Mouse (Mus musculus): Measurements from ENCODE around the gene Tac4. TPM values are rescaled to one million over a fixed set of nuclear protein-coding genes. Genes with fewer than 3 reads are reported as not detected.

Tac4 gene
- polyA plus RNA-seq (2015; fragmentation: Nextera tagmentation; extraction: Ambion mirVana): 0.11 TPM in 1 of 2 replicates, not detected in the other

DNA sequence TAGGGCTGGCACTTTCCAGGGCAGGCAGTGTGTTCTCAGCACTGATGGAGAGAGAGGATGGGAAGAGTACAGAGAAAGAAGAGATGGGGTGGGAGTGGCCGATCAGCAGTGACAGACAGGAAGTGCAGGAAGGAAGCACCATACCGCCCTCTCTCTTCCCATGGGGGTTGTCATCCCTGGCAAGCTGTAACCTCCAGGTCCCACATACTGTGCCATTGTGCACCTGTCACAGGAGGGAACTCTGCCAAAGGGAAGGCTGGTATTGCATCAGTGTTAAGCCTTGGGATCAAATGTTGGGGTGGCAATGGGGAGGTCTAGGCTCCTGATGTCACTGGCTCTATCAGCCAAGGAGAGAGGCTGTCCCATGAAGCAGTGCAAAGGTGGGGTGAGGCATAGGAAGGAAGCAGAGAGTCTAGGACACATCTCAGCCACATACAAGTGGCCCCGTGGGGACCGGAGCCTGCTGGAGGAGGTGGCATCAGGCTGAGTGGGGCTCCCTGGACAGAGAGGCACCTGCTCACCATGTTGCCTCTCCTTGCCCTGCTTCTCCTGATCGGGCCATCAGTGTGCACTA, at the start of gene Tac4:
Gene Tac4, plus strand, starts transcription at position 352 of the 574 bp plus-strand sequence.
- H3K4me1 ChIP-seq (ENCODE audit: control insufficient read depth, insufficient read depth, low read length): peaks cover 5% of the 10 kb centered on the region; the same call in 1 of the 2 replicates
- no peaks in the 10 kb centered on the region for H3K36me3 ChIP-seq (ENCODE audit: control insufficient read depth, insufficient read depth)
- H3K9ac ChIP-seq (ENCODE audit: low read length): no peak within 1 kb of the TSS
- 58% methylated on average over 5 of the region's 5 CpGs for WGBS
- H3K27me3 ChIP-seq (ENCODE audit: control insufficient read depth, insufficient read depth, low read length): no peaks in the 10 kb centered on the region
- ATAC-seq (replicated peaks; ENCODE audit: extremely low read depth, insufficient read depth, low FRiP score): no peak
- H3K4me3 ChIP-seq (ENCODE audit: low read length): no peak within 1 kb of the TSS
- no peaks in the 10 kb centered on the region for H3K9me3 ChIP-seq (replicated peaks; ENCODE audit: control insufficient read depth, low read length)
- H3K4me2 ChIP-seq (ENCODE audit: low read depth, low read length): no peak within 1 kb of the TSS
- H3K27ac ChIP-seq (ENCODE audit: low read length): no peak within 1 kb of the TSS

DNA sequence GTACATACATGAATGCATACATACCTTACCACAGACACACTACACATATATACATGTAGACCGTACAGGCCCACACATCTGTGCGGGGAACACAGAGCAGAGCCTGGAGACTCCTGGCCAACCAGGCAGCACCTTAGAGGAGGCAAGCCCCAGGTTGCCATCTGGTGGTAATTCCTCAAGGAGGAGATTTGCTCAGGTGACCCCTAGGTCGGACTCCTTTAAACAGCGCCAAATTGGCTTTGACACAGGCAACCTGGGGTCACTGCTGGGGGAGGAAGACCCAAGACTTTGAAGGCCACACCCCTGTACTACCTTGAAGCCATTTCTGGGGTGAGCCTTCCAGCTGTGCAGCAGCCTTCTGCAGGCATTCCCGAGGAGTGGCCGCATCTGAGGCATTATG, 47.7 kb upstream of the Tac4 start:
- H3K4me2 ChIP-seq (ENCODE audit: low read depth, low read length): no peak overlapping the region
- H3K4me1 ChIP-seq (ENCODE audit: control insufficient read depth, insufficient read depth, low read length): peaks cover 10% of the 10 kb centered on the region
- no peak overlapping the region for H3K4me3 ChIP-seq (ENCODE audit: low read length)
- 35% methylated on average over 6 of the region's 6 CpGs for WGBS
- peaks cover 16% of the 10 kb centered on the region for H3K27me3 ChIP-seq (ENCODE audit: control insufficient read depth, insufficient read depth, low read length)
- H3K36me3 ChIP-seq (ENCODE audit: control insufficient read depth, insufficient read depth): no peaks in the 10 kb centered on the region
- H3K9me3 ChIP-seq (replicated peaks; ENCODE audit: control insufficient read depth, low read length): no peaks in the 10 kb centered on the region
- no peak overlapping the region for H3K27ac ChIP-seq (ENCODE audit: low read length)
- no peak for ATAC-seq (replicated peaks; ENCODE audit: extremely low read depth, insufficient read depth, low FRiP score)
- no peak overlapping the region for H3K9ac ChIP-seq (ENCODE audit: low read length)

DNA sequence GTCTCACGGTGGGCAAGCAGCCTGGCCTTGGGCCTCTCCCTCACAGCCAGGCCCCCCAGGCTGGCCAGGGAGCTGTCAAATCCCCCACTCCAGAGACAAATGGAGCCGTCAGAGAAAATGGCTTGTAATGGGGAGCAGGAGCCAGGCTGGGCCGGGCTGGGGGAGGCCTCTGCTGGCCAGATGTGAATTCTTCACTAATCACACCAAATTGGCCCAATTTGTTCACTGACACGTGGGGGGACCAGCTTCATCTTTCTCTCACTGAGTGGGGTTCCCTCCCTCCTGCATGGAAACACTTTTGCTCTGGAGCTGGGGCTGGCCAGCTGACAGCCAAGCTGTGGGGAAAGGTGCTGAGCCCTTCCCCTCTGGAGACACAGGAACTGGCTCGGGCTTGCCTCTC, 47.0 kb upstream of the Tac4 start:
- H3K27ac ChIP-seq (ENCODE audit: low read length): no peak overlapping the region

DNA sequence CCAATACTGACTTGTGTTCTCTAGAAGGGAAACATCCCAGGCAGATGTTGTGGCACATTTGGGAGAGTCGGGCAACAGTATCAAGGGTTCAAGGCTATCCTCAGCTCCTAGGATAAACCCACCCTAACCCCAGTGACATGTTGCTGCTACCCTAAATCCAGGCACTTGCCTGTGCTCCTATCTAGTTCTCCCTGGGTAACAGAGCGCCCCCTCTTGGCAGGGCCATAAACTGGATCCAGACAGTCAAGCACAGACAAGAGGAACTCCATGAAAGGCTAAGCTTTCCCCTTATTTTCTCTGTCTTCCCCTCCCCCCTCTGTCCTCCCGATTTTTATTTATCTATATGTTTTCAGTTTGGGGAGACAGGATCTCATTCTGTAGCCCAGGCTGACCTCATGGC, 45.1 kb upstream of the Tac4 start:
- Histone ChIP-seq H3K27me3 (ENCODE audit: control insufficient read depth, insufficient read depth, low read length) (peaks cover 18% of the 10 kb centered on the region), H3K4me2 (ENCODE audit: low read depth, low read length) (no peak overlapping the region), H3K36me3 (ENCODE audit: control insufficient read depth, insufficient read depth) (no peaks in the 10 kb centered on the region), H3K4me3 (ENCODE audit: low read length) (no peak overlapping the region), H3K27ac (ENCODE audit: low read length) (no peak overlapping the region), H3K9ac (ENCODE audit: low read length) (no peak overlapping the region), H3K4me1 (ENCODE audit: control insufficient read depth, insufficient read depth, low read length) (peaks cover under 1% of the 10 kb centered on the region), H3K9me3 (replicated peaks; ENCODE audit: control insufficient read depth, low read length) (no peaks in the 10 kb centered on the region)
- no peak for ATAC-seq (replicated peaks; ENCODE audit: extremely low read depth, insufficient read depth, low FRiP score)
- WGBS: 60% methylated on average over 3 of the region's 3 CpGs

More for the DNA sequence above, 47.0 kb upstream of the Tac4 start:
- Histone ChIP-seq H3K4me3 (ENCODE audit: low read length) (no peak overlapping the region), H3K4me2 (ENCODE audit: low read depth, low read length) (no peak overlapping the region), H3K27me3 (ENCODE audit: control insufficient read depth, insufficient read depth, low read length) (peaks cover 15% of the 10 kb centered on the region), H3K4me1 (ENCODE audit: control insufficient read depth, insufficient read depth, low read length) (peaks cover 10% of the 10 kb centered on the region), H3K9me3 (replicated peaks; ENCODE audit: control insufficient read depth, low read length) (no peaks in the 10 kb centered on the region), H3K9ac (ENCODE audit: low read length) (no peak overlapping the region), H3K36me3 (ENCODE audit: control insufficient read depth, insufficient read depth) (no peaks in the 10 kb centered on the region)
- 23% methylated on average over 5 of the region's 5 CpGs for WGBS
- ATAC-seq (replicated peaks; ENCODE audit: extremely low read depth, insufficient read depth, low FRiP score): no peak

DNA sequence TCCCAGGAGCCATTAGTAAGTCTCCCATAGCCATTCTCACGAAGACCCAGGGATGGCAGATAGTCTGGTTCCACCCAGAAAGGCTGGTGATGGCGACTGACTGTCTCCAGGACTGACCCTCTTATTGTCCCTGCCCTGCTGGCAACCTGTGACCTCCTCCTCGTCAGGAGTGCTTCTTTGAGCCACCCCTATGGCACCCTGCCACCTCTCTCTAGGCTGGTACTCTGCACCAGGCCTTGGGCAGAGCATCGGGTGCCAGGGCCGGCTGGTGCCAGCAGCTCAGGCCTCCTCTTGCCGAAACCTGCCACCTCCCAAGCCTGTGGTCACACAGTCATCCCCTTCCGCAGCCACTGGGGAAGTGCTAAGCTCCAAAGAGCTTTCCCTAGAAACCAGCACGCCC, 42.2 kb upstream of the Tac4 start:
- 62% methylated on average over 8 of the region's 8 CpGs for WGBS

DNA sequence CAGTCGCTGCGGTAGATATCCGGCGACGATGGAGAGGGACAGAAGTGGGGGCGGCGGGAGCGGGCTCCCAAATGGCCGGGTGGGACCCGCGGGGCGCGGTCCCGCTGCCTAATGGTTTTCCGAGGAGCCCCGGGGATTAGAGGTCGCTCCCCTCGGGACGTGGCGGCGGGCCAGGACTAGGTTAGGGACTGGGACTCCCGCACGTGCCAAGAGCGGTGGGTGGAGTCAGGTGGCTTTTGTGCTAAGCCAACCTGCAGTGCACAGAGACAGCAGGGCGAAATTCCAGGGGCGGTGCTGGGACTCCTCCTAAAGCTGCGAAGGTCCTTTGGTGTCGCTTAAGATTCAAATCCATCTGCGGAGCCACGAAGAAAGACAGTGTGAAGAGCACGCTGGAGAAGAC, 37.9 kb upstream of the Tac4 start:
- Histone ChIP-seq H3K4me1 (ENCODE audit: control insufficient read depth, insufficient read depth, low read length) (peaks cover 7% of the 10 kb centered on the region), H3K27me3 (ENCODE audit: control insufficient read depth, insufficient read depth, low read length) (peaks cover 44% of the 10 kb centered on the region), H3K4me3 (ENCODE audit: low read length) (peak overlapping the region; percentile 42), H3K27ac (ENCODE audit: low read length) (no peak overlapping the region), H3K4me2 (ENCODE audit: low read depth, low read length) (peak overlapping the region; percentile 67), H3K9me3 (replicated peaks; ENCODE audit: control insufficient read depth, low read length) (no peaks in the 10 kb centered on the region), H3K36me3 (ENCODE audit: control insufficient read depth, insufficient read depth) (no peaks in the 10 kb centered on the region), H3K9ac (ENCODE audit: low read length) (peak overlapping the region; percentile 47; the same call in 1 of the 2 replicates)
- WGBS: under 1% methylated on average over 31 of the region's 31 CpGs
- ATAC-seq (replicated peaks; ENCODE audit: extremely low read depth, insufficient read depth, low FRiP score): peak; percentile 63; the same call in 1 of the 2 replicates

More for the DNA sequence above, 42.2 kb upstream of the Tac4 start:
- Histone ChIP-seq H3K27ac (ENCODE audit: low read length) (no peak overlapping the region), H3K36me3 (ENCODE audit: control insufficient read depth, insufficient read depth) (no peaks in the 10 kb centered on the region), H3K4me1 (ENCODE audit: control insufficient read depth, insufficient read depth, low read length) (peaks cover 7% of the 10 kb centered on the region), H3K9ac (ENCODE audit: low read length) (no peak overlapping the region), H3K4me3 (ENCODE audit: low read length) (no peak overlapping the region), H3K4me2 (ENCODE audit: low read depth, low read length) (no peak overlapping the region), H3K27me3 (ENCODE audit: control insufficient read depth, insufficient read depth, low read length) (peaks cover 39% of the 10 kb centered on the region), H3K9me3 (replicated peaks; ENCODE audit: control insufficient read depth, low read length) (no peaks in the 10 kb centered on the region)
- no peak for ATAC-seq (replicated peaks; ENCODE audit: extremely low read depth, insufficient read depth, low FRiP score)

DNA sequence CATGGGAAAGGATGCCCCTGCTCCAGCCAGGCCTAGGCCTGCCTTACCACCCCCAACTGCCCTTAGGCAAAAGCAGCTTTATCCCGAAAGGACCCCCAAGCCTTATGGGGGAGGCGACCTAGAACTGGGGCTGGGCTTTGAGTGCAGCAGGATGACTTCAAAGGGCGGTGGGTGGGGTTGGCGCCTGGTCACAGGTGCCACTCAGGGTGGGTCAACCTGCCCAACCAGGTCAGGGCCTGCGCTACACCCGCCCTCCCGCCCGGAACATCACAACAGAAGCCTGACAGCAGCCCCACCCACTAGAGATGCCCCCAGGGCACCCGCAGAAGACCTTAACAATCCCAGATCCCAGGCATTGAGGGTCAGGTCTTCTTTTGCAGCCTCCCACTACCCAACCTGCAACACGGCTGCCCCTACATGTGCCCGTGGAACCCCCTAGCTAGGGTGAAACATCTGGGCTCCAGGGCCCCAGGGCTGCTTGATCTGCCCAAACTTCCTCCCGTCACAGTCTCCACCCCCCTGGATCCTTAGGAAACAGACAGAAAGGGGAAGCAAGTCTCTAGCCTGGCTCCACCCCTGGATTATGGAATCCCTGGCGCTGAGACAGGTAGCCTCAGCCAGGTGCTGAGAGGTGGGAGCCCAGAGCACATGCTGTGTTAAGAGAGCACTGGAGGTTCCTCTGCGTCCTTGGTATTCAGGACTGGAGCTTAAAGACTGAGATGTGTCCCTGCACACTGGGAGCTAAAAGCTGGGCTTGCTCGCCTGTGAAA, 37.0 kb upstream of the Tac4 start:
- Histone ChIP-seq H3K36me3 (ENCODE audit: control insufficient read depth, insufficient read depth) (no peaks in the 10 kb centered on the region), H3K27me3 (ENCODE audit: control insufficient read depth, insufficient read depth, low read length) (peaks cover 44% of the 10 kb centered on the region), H3K4me3 (ENCODE audit: low read length) (no peak overlapping the region), H3K27ac (ENCODE audit: low read length) (no peak overlapping the region), H3K9me3 (replicated peaks; ENCODE audit: control insufficient read depth, low read length) (no peaks in the 10 kb centered on the region), H3K4me2 (ENCODE audit: low read depth, low read length) (peak overlapping the region; percentile 67; the same call in 1 of the 2 replicates), H3K9ac (ENCODE audit: low read length) (no peak overlapping the region), H3K4me1 (ENCODE audit: control insufficient read depth, insufficient read depth, low read length) (peaks cover 7% of the 10 kb centered on the region)
- no peak for ATAC-seq (replicated peaks; ENCODE audit: extremely low read depth, insufficient read depth, low FRiP score)
- WGBS: 25% methylated on average over 15 of the region's 15 CpGs

DNA sequence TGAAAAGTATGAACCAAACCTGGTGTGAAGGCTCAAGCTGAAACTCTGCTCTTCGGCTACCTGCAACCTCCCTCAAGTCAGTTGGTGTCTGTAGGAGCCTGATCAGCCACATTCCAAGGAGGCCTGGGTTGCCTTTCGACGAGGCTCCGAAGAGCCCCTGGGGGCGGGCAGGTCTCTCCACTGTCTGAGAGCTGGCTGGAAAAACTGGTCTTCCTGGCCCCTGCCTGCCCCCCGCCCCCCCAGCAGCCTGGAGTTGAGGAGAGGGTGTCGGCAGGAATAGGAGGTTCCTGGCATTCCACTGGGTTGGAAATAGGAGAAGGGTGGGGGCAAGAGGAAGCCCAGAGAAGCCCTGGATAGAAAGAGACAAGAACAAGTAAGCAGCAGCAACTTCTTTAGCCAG, 35.9 kb upstream of the Tac4 start:
- H3K9ac ChIP-seq (ENCODE audit: low read length): no peak overlapping the region
- no peak for ATAC-seq (replicated peaks; ENCODE audit: extremely low read depth, insufficient read depth, low FRiP score)
- peaks cover 44% of the 10 kb centered on the region for H3K27me3 ChIP-seq (ENCODE audit: control insufficient read depth, insufficient read depth, low read length)
- H3K4me2 ChIP-seq (ENCODE audit: low read depth, low read length): no peak overlapping the region
- H3K27ac ChIP-seq (ENCODE audit: low read length): no peak overlapping the region
- 21% methylated on average over 7 of the region's 7 CpGs for WGBS
- H3K36me3 ChIP-seq (ENCODE audit: control insufficient read depth, insufficient read depth): no peaks in the 10 kb centered on the region
- H3K4me1 ChIP-seq (ENCODE audit: control insufficient read depth, insufficient read depth, low read length): peaks cover 7% of the 10 kb centered on the region
- no peak overlapping the region for H3K4me3 ChIP-seq (ENCODE audit: low read length)
- no peaks in the 10 kb centered on the region for H3K9me3 ChIP-seq (replicated peaks; ENCODE audit: control insufficient read depth, low read length)

DNA sequence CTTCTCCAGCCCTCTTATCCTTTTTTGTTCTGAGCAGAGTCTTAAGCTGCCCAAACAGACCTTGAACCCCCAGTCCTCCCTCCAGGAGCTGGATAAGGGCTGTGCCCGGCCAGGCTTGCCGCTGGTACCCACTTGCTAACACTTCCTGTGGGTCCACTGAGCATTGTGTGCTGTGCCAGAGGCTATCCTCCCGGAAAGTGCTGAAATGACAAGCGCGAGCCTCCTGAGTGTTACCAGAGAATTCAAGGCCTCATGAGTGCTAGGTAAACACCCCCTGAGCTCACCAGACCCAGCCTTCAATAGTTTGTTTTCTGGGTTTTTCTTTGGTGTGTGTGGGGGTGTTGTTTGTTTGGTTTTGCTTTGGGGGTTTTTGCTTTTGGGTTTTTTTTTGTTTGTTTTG, 33.9 kb upstream of the Tac4 start:
- no peak for ATAC-seq (replicated peaks; ENCODE audit: extremely low read depth, insufficient read depth, low FRiP score)
- 38% methylated on average over 5 of the region's 5 CpGs for WGBS
- Histone ChIP-seq H3K4me1 (ENCODE audit: control insufficient read depth, insufficient read depth, low read length) (peaks cover 10% of the 10 kb centered on the region), H3K9me3 (replicated peaks; ENCODE audit: control insufficient read depth, low read length) (no peaks in the 10 kb centered on the region), H3K4me3 (ENCODE audit: low read length) (no peak overlapping the region), H3K27ac (ENCODE audit: low read length) (no peak overlapping the region), H3K27me3 (ENCODE audit: control insufficient read depth, insufficient read depth, low read length) (peaks cover 28% of the 10 kb centered on the region), H3K9ac (ENCODE audit: low read length) (no peak overlapping the region), H3K36me3 (ENCODE audit: control insufficient read depth, insufficient read depth) (no peaks in the 10 kb centered on the region), H3K4me2 (ENCODE audit: low read depth, low read length) (no peak overlapping the region)

Data from heart, embryonic 16.5 days (tissue).